Mouse (Mus musculus) spleen, adult 12 weeks (tissue): ENCODE data around the gene Arl4d.

ENCODE experiments used
- DNase-seq: peaks from one replicate; pipeline ENCODE4 v3.0.0; 2022; ENCODE audit warnings: low spot score

Arl4d gene

GRCm38 (mm10) chr11:101677655-101678054 lies 12.3 kb downstream of the Arl4d start:
- no peak for DNase-seq

GRCm38 (mm10) chr11:101678770-101679169 lies 13.4 kb downstream of the Arl4d start:
- DNase-seq: no peak

DNA sequence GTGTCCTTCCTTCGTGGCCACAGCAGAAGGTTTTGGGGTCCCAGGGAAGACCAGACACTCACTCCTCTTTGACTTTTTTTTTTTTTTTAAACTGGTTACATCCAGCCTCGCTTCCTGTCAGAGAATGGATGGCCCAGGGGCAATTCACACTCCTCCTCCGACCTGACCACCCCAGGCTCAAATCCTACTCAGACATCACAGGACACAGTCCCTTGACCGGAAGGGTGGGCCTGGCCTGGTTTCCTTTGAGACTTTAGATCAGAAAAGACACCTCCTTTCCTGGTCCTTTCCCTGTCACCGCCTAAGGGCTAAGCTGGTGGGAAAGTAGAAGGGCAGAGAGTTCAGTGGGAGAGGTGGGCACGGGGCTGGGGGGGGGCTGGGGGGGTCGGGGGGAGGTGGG lies 14.6 kb downstream of the Arl4d start:
- DNase-seq: no peak

GRCm38 (mm10) chr11:101680634-101681325 lies 15.4 kb downstream of the Arl4d start:
- DNase-seq: no peak

GRCm38 (mm10) chr11:101681968-101682367 lies 16.6 kb downstream of the Arl4d start:
- DNase-seq: no peak

GRCm38 (mm10) chr11:101682410-101682960 lies 17.1 kb downstream of the Arl4d start:
- no peak for DNase-seq

DNA sequence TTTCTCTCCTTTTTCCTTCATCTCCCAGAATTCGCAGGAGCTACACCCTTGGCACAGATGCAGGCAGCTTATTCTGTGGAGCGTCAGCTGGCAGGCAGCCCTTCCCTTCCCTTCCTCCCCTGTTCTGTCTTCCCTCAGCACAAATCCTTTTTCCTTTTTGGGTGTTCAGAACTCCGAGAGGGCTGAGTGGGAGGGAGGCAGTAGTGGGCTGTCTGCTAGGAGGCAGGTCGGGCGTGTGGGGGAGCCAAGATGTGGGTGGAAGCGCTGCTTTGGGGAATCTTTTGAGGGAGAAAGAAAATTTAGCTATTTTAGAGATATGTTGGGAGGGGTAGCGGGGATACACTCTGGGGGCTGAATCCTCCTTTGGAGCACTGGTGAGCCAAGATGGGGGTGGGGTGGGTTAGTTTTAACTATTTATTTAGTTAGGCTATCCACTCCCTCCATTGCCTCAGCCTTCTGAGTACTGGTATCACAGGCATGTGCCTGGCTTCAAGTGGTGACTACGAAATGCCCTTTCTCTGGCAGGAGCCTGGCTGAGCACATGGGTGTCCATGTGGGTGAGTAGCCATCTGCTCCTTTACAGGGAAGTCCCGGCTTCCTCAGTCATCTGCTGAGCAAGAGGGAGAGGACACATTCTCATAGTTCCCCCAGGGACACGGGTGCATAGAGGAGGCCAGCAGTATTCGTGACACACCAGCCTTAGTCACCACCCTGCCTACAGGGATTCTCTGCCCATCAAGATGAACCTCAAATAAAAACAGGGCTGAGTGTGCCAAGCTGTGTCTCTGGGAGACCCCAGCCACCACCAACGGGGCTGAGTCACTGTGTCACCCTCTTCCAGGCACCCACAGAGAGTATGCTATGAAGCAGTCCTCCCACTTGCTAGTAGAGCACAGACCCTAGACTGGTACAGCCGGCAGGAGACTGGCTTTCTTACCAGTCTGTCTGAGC lies 22.3 kb downstream of the Arl4d start:
- DNase-seq: no peak

DNA sequence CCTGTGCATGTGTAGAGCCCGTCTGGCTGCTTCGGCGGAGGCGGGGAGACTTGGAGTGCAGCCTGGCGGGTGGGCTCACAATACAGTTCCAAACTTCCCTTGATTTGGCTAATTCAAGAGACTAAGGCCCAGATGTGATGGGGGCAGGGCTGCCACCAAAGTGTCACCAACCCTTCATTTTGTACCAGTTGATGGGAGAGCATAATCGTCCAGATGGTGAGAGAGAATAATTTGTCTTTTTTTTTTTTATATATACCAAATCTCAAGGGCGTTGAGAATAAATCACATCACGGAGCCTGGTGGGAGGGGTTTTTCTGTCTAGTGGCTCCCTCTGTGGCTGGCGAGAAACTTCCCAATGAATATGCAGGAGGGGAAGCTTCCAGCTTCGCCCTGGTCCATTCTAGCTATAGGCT lies 24.4 kb downstream of the Arl4d start:
- DNase-seq: no peak

DNA sequence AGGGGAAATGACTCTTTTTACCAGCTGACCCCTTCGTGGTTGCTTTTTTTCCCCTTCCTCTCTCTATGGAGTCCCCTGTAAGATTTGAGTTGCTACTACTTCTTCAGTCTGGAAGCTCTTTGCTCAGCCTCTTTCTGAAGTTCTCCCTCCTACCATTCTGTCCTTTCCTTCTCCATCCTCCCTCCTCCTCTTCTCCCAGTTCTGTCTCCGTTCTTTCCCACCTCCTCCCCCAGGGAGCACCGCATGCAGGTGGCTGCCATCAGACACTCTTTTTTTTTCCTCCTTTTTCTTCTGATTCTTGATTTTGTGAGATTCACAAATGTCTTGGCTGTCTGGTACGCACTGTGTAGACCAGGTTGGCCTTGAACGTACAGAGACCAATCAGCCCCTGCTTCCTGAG lies 25.0 kb downstream of the Arl4d start:
- DNase-seq: no peak

DNA sequence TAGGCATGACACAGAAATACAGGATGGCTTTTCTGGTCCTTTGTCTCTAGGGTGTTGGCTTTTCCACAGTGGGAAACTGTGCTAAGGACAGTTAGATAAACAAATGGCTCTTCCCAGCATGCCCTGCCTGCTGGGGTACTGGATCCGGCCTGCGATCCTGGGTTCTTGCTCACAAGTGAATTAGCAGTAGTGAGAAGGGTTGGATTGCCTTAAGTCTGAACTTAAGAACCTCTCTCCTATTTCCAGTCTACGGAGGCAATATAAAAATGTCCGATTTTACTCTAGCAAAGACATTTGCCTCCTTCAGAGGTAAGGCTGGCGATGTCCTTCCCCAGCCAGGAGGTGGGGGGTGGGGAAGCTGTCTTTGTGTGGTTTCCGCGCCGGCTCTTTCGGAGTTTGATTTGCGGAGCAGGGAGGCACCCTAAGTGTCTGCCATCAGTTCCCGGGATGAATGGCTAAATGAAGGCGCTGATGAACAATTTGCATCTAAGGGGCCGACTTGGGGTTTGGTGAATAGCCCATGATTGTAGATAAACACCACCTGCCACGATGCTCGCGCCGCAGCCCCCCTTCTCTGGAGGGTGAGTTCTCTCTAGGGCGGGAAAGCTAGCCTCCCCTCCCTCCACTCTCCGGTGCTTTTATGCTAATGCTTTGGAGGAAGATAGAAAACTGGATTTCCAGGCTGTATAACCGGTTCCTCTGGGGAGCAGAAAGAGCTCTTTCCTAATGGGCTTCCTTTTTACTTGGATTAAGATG lies 30.7 kb downstream of the Arl4d start:
- no peak for DNase-seq

GRCm38 (mm10) chr11:101697156-101697861 lies 32.0 kb downstream of the Arl4d start:
- DNase-seq: no peak

DNA sequence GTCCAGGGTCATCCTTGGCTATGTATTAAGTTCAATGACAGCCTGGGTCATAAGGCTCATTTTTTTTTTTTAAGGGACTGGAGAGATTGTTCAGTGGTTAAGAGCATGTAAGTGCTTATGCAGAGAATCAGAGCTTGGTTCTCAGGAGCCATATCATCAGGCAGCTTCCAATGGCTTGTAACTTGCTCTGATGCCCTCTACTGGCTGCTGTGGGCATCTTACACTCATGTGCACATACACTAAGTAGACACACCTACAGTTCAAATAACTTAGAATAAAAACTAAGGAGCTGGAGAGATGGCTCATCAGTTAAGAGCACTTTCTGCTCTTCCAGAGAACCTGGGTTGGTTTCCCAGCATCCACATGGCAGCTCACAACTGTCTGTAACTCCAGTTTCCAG lies 32.8 kb downstream of the Arl4d start:
- DNase-seq: no peak

- no peak for DNase-seq
Observed at GRCm38 (mm10) chr11:101699556-101699955, 34.2 kb downstream of the Arl4d start.

GRCm38 (mm10) chr11:101699991-101700390 lies 34.6 kb downstream of the Arl4d start:
- no peak for DNase-seq

GRCm38 (mm10) chr11:101700446-101700845 lies 35.1 kb downstream of the Arl4d start:
- no peak for DNase-seq

GRCm38 (mm10) chr11:101704081-101704480 lies 38.7 kb downstream of the Arl4d start:
- DNase-seq: no peak

GRCm38 (mm10) chr11:101706764-101707448 lies 41.6 kb downstream of the Arl4d start:
- no peak for DNase-seq

- no peak for DNase-seq
Observed at GRCm38 (mm10) chr11:101708482-101708881, 43.1 kb downstream of the Arl4d start.

DNA sequence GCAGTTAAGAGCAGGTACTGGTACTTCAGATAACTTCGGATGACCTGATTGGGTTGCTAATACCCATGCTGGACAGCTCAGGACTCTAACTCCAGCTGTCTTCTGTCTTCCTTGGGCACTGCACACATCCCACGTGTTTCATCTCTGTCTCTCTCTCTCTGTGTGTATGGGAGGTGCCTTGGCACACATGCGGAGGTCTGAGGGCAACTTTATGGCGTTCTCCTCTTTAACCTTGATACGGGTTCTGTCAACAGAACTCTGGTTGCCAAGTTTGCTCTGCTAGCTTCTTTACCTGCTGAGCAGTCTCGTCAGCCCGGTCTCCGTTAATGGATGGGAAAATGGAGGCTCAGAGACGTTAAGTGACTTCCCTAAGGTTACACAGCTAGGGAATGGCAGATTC lies 47.5 kb downstream of the Arl4d start:
- no peak for DNase-seq

GRCm38 (mm10) chr11:101714012-101714411 lies 48.7 kb downstream of the Arl4d start:
- no peak for DNase-seq
